Mouse (Mus musculus): Measurements from ENCODE around the gene Irf2.

- TF ChIP-seq CTCF (IDR thresholded peaks at IDR 0.05; ENCODE audit: low read depth) (no peak), EP300 (IDR thresholded peaks at IDR 0.05; ENCODE audit: low read depth) (no peak)
Observed at GRCm38 (mm10) chr8:46785926-46786325, 46.4 kb downstream of the Irf2 start.

Data from liver, postnatal 0 days (tissue).